Mouse (Mus musculus) gonadal fat pad, adult 2 months (tissue): ENCODE measurements around the gene Svep1. TPM values are rescaled to one million over a fixed set of nuclear protein-coding genes. Genes with fewer than 3 reads are reported as not detected.

Experiments
- DNase-seq: peaks from one replicate; pipeline ENCODE4 v3.0.0-alpha.2; 2012; ENCODE audit warnings: low read depth
- polyA plus RNA-seq: library from polyadenylated mRNA; depleted of rRNA; stranded (reverse); fragments of >200 nt; gene quantifications from 2 replicates; pipeline ENCODE4 v1.2.3, GENCODE M21; 2012; rRNA removed

Gene Svep1
- 12.2 and 15.1 TPM in 2 replicates for polyA plus RNA-seq

GRCm38 (mm10) chr4:58206115-58206945, at the start of gene Svep1:
TSS of gene Svep1 (minus strand) at chr4:58206859.
- no peak for DNase-seq

- no peak for DNase-seq
Measured at GRCm38 (mm10) chr4:58253410-58253809, 46.8 kb upstream of the Svep1 start.

GRCm38 (mm10) chr4:58252381-58252780, 45.7 kb upstream of the Svep1 start:
- no peak for DNase-seq

- DNase-seq, result no peak
Measured at GRCm38 (mm10) chr4:58245544-58245943, 38.9 kb upstream of the Svep1 start.

GRCm38 (mm10) chr4:58240416-58240815, 33.8 kb upstream of the Svep1 start:
- no peak for DNase-seq

- no peak for DNase-seq
Measured at GRCm38 (mm10) chr4:58235828-58236227, 29.2 kb upstream of the Svep1 start.

- no peak for DNase-seq
Measured at GRCm38 (mm10) chr4:58223499-58223898, 16.8 kb upstream of the Svep1 start.

- no peak for DNase-seq
Measured at GRCm38 (mm10) chr4:58211374-58211773, 4.7 kb upstream of the Svep1 start.

GRCm38 (mm10) chr4:58210557-58211090, 4.0 kb upstream of the Svep1 start:
- no peak for DNase-seq

GRCm38 (mm10) chr4:58205750-58206114, 927 bp downstream of the Svep1 start:
- no peak for DNase-seq

- DNase-seq, result no peak
Measured at GRCm38 (mm10) chr4:58201703-58202102, 5.0 kb downstream of the Svep1 start.

- DNase-seq, result no peak
Measured at GRCm38 (mm10) chr4:58200826-58201225, 5.8 kb downstream of the Svep1 start.

- DNase-seq, result no peak
Measured at GRCm38 (mm10) chr4:58197230-58197629, 9.4 kb downstream of the Svep1 start.

- no peak for DNase-seq
Measured at GRCm38 (mm10) chr4:58196795-58197194, 9.9 kb downstream of the Svep1 start.

- no peak for DNase-seq
Measured at GRCm38 (mm10) chr4:58195936-58196335, 10.7 kb downstream of the Svep1 start.

- no peak for DNase-seq
Measured at GRCm38 (mm10) chr4:58189281-58189680, 17.4 kb downstream of the Svep1 start.

- DNase-seq, result no peak
Measured at GRCm38 (mm10) chr4:58185401-58185800, 21.3 kb downstream of the Svep1 start.

GRCm38 (mm10) chr4:58184681-58185341, 21.8 kb downstream of the Svep1 start:
- no peak for DNase-seq

- no peak for DNase-seq
Measured at GRCm38 (mm10) chr4:58183897-58184296, 22.8 kb downstream of the Svep1 start.

GRCm38 (mm10) chr4:58178489-58178888, 28.2 kb downstream of the Svep1 start:
- DNase-seq, result no peak

GRCm38 (mm10) chr4:58177256-58177655, 29.4 kb downstream of the Svep1 start:
- DNase-seq, result no peak

GRCm38 (mm10) chr4:58174435-58174987, 32.1 kb downstream of the Svep1 start:
- no peak for DNase-seq

GRCm38 (mm10) chr4:58173401-58173800, 33.3 kb downstream of the Svep1 start:
- no peak for DNase-seq
